Mouse (Mus musculus) adrenal gland (tissue): ENCODE data around the gene Slc45a3.

ENCODE experiments used
- intact Hi-C: fragments of 180-260 bp; cut with DNase I; formaldehyde crosslinking; loops from one replicate; pipeline ENCODE4 v1.15.1; 2025
- long read RNA-seq, 2 experiments: library from polyadenylated mRNA; unstranded; transcript quantifications; one replicate each; pipeline ENCODE4 v2.0.0; 2020; ENCODE audit warnings: borderline replicate concordance in 1 of 2; ENCODE audit not compliant: insufficient replicate concordance in 1 of 2

The Slc45a3 gene
- long read RNA-seq, experiment 1, partial matches to known transcripts = 1 of 6 reads
- long read RNA-seq, experiment 1, other reads (novel, unspliced or antisense) = 1 of 6 reads
- long read RNA-seq, experiment 2, transcript Slc45a3-202 (5 exons, 3,212 nt) = major isoform, 14 of 31 reads
- long read RNA-seq, experiment 2, partial matches to known transcripts = 2 of 31 reads
- long read RNA-seq, experiment 2, other reads (novel, unspliced or antisense) = 15 of 31 reads

GRCm38 (mm10) chr1:131962606-131963084 lies at the start of gene Slc45a3:
Gene Slc45a3, plus strand, starts transcription at chr1:131962967.
- intact Hi-C loops = no loop called here

- intact Hi-C loops = no loop called here
Observed at GRCm38 (mm10) chr1:131917634-131918033, 45.1 kb upstream of the Slc45a3 start.

DNA sequence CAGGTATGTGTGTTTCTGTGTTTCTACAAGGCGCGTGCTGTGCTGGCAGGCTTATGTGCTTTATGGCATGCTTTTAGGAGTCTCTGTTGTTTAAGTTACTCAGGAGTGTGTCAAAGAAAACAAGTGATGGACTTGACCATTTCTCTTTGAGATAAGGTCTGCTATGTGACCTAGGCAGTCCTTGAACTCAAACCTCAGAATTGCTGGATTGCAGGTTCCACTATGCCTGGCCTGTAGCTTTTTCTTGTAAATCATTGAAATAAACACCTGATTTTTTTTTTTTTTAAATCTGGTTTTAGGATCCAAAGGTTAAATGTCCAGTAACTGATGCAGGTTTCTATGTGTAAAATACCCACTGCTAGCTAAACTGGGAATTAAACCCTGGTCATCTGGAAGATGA lies 43.7 kb upstream of the Slc45a3 start:
- intact Hi-C loops = no loop called here

DNA sequence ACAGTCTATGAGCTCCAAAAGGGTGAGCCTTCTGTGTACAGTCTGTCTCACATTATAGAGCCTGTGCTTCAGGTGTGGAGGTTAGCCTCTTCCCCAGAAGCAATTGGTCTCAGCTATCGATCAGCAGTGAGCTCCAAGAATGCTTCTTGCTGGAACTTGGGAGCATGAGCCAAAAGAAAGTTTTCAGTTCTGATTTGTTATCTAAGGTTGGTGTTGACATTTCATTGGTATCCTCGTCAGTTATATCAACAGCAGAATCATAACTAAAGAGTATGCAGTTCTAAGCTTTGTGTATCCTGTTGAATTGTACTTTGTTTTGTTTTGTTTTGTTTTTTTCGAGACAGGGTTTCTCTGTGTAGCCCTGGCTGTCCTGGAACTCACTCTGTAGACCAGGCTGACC lies 40.7 kb upstream of the Slc45a3 start:
- intact Hi-C loops = no loop called here

DNA sequence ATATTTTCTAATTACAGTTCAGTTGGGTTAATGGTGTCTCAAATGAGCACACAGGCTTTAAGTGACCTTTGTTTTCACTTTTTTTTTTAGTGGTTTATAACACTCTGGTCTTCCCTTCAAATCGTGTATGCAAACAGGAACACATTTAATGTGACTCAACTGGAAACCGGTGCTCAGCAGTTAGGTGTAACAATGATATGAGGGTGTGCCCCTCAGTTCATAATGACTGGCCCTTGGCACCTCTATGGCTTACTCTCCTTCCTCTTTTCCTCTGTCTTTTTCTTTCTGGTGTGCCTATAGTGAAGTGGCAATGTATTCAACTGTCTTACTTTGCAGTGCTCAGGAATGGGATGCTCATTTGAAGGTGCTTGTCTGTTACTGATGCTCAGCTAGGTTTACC lies 29.3 kb upstream of the Slc45a3 start:
- intact Hi-C loops = no loop called here

DNA sequence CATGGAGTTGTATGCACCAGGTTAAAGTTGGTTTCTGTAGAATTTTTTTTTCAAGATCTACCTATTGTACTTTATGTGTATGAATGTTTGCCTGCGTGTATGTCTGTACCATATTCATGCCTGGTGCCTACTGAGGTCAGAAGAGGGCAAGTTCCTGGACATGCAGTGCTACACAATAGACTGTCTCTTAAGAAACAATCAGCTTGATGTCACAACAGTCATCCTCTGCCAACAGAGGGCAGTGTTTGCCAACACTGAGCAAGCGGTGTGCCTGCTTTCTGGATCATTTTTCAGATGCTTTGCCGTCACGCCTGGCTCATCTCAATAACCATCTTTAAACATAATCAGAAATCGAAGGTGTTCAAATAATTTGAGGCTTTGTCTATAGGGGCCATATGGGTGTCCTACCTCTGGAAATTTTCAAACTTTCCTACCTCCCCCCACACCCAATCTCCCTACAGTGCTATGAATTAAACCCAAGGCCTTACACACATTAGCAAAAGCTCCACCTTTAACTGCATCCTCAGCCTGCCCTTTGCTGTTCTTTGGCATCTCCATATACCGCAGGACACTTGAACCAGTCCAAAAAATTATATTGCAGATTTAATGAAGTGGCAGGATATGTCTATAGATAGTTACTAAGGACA lies 25.0 kb upstream of the Slc45a3 start:
- intact Hi-C loops = loop anchor here (1.0 kb wide), 2 partner anchors 44 to 109 kb away; no protein-coding TSS in a partner anchor

DNA sequence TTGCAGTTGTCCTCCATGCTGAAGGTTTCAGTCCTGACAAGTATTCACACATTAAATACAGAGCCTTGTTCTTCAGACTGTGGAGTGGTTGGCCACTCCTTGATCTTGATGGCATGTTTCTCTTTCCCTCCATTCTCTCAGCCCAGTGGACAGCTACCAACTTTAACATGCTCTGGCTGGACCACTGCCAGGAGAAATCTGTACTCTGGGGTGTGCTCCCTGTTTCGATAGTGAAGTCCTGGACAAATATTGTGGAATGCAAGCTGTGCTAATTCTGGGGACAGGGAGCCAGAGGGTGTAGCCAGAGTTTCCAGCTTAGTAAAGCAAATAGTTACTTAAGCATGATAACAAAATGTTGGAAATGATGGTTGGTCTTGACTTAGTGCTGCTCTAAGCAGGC lies 24.0 kb upstream of the Slc45a3 start:
- intact Hi-C loops = no loop called here

DNA sequence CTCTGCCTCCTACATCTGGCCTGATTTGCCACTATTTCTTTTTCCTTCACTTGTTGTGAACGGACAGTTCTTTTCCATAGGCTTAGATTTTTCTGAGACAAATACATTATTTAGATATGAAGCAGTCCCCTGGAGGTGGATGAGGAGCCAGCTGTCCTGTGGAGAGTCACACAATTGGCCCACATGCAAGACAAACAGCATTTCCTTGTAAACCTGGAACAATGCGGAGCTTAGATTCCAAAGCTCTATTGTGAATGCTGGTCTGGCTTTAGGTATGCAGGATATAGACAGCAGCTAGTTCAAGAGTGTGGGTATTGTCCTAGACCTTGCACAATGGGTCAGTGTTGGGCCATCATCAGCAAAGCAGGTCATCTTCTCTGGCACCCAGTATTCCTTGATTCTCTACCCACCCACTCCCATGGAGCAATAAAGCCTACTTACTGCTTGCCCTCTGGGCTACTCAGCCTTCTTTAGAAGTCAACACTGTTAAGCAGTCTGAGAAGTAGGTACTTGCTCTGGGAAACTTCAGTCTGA lies 22.0 kb upstream of the Slc45a3 start:
- intact Hi-C loops = no loop called here

GRCm38 (mm10) chr1:131941501-131941900 lies 21.3 kb upstream of the Slc45a3 start:
- intact Hi-C loops = no loop called here

DNA sequence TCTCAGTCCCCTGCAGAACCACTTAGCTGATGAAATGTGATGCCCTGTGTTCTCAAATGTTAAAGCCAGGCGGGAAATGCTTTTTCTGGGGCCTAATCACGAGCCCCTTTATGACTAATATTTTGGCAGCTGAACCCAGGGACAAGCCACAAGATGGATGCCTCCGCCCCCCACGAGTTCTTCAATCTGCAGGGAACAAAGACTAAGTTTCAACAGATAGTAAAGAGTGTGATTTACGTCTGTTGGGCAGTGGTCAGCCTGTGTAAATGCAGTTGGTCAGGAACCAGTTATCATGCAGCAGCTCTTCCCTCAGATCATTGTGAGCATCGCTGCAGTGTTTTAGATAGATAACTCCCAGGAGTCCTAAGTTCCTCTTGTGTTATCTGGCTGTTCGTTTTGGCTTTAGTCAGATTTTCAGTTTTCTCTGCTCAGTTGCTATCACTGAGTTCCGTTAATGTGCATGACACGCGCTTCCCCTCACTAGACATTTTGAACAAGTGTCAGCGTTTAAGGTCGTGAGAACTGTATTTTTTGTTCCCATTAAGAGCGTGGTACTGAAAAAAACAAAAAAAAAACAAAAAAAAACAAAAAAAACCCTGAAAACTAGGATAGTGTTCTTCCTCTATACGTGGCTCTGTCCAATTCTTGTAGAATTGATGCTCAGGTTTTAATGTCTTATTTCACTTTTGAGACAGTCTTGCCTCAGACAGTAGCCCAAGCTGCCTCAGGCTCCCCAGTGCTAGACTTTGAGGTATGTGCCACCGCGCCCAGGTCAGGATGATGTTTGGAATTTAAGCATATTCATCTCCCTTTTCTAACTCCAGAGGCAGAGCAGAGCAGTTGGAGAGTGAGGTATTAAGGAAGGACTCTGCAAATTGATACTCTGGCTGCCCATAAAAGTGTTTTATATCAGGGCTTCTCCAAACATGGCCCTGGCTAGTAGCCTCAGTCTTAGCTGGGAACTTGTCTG lies 19.9 kb upstream of the Slc45a3 start:
- intact Hi-C loops = no loop called here

DNA sequence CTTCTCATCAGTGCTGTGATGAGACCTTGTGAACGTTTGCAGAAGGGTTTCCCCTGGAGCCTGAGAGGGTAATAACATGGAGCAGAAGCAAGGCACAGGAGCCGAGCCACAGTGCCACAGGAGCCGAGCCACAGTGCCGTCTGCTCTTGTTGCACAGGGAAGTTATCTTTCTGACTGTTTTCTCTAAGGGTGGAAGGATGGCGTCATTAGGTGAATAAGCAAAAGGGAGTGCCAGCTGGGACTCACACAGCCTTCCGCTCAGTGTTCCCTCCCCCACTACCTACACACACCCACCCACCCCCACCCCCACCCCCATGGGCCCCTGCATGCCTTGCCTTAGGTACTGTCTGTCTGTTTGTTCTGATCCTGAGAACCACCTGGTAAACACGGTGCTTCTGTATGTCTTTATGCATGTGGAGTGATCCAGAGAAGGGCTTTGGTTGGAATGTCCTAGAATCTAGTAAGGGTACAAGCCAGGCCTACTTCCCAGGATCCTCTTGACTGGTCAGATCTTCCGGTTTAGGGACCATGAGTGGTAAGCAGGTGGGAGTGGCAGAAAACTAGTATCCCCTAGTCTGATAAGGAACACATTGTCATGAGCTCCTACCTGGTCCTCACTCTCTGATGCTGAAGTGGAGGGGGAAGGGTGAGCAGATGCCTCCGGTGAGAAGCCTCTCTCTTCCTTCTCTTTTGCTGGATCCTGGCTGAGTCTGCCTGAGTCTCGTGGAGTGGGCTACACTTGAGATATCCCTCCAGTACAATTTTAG lies 16.9 kb upstream of the Slc45a3 start:
- intact Hi-C loops = no loop called here

- intact Hi-C loops = no loop called here
Observed at GRCm38 (mm10) chr1:131946462-131947215, 16.1 kb upstream of the Slc45a3 start.

DNA sequence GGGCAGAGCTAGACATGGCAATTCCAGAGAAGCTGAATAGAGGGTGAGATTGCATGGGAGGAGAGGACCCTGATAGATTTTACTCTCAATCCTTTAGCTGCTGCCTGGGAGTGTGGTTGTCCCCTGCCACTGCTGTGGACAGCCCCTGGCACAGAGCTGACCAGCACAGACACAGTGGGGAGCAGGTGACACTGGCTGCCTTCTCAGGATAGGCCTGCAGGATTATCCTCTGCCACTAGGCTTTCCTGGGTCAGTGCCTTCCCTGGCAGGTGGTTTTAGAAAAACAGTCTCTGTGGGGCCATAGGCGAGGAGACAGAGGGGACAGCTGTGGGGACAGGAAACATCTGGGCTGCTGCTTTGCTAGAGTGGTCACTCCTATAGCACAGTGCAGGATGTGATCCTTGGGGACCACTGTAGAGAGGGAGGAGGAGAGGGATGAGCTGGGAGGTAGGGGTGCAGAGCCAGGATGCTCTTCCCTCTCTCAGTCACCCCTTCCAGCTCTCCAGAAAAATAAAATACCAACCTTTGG lies 14.7 kb upstream of the Slc45a3 start:
- intact Hi-C loops = no loop called here

DNA sequence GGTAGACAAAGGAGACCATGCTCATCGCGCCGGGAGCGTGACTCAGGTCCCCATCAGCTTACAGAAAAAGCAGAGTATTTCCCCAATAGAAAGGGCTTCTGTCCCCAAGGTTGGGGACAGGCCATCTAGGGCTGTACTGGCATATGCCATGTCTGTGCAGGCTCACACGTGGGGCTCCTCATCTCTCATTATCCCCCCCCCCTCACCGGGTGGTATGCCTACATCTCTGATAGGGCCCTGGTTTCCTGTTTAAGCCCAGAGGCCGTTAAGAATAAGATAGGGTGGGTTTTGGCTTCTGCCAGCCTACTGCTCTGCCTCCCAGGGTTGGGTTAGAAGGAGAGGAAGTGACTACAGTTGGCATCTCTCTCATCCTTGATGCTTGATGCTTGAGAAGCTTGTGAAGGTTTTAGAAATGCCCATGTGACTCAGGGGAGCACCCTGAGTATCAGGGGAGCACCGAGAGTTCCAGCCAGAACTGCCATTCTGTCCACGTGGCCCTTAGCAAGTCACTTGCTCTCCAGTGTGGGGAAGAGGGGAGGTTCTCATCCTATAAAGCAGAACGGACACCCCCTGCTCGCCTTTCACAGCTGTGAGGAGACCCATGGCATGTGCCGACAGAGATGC lies 8.4 kb upstream of the Slc45a3 start:
- intact Hi-C loops = no loop called here

DNA sequence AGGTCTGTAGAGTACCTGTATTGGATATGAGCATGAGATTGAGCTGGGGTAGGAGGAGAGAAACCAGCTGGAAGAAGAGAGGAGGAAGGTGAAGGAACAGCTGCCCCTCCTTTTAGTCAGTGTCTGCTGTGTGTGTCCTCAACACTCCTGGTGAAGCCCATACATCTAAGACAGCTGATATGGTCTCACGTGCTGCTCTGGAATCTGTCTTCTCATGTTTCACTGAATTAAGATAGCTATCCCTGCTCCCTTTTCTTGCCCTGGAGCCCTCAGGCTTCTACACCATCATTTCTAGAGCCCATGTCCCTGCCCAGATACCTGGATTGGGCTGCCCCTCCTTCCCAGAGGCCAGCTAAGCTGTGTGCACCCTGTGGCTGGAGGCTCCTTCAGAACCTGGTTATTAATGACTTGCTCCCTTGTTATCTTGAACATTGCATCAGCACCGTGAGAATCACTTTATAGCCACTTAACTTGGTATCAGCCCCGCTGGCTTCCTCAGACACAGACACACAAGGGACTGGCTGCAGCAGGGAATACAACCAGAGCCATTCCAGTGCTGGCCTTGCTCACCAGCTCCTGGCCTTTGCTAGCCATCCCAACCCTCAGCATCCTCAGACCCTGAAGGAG lies 7.5 kb upstream of the Slc45a3 start:
- intact Hi-C loops = no loop called here

DNA sequence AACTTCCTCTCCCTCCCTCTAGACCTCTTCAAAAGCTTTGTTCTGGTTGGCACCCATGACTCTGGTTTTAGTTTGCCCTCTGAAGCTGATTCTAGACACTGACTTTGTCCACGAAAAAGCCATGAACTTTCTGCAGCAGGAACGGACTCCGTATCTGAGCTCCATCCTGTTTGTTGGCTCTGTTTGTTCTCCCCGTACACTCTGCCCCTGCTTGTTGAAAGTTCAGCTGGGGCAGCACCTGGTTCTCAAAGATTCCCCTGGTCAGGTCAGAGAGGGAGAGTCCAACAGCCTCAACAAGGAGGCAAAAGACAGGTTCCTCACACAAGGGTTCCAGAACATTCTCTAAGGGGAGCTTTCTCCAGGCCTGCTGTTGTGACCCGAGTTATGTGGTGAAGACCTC lies 5.4 kb upstream of the Slc45a3 start:
- intact Hi-C loops = no loop called here

DNA sequence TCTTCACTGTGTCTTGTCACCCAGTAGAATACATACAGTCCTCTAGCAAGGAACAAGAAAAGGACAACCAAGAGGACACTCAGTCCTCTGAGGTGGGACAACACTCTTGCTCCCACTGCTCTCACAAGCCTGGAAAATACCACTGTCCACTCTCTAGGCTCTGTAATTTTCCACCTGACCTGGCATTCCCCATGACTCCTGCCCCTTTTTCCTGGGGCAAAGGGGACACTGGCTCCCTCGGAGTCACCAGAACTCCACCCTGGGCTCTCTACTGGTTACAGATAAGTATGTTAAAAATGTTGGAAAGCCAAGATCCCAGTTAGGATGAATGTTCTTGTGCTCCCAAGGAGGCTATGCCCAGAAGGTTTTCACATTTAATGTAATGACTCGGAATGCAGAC lies 1.8 kb upstream of the Slc45a3 start:
- intact Hi-C loops = no loop called here

DNA sequence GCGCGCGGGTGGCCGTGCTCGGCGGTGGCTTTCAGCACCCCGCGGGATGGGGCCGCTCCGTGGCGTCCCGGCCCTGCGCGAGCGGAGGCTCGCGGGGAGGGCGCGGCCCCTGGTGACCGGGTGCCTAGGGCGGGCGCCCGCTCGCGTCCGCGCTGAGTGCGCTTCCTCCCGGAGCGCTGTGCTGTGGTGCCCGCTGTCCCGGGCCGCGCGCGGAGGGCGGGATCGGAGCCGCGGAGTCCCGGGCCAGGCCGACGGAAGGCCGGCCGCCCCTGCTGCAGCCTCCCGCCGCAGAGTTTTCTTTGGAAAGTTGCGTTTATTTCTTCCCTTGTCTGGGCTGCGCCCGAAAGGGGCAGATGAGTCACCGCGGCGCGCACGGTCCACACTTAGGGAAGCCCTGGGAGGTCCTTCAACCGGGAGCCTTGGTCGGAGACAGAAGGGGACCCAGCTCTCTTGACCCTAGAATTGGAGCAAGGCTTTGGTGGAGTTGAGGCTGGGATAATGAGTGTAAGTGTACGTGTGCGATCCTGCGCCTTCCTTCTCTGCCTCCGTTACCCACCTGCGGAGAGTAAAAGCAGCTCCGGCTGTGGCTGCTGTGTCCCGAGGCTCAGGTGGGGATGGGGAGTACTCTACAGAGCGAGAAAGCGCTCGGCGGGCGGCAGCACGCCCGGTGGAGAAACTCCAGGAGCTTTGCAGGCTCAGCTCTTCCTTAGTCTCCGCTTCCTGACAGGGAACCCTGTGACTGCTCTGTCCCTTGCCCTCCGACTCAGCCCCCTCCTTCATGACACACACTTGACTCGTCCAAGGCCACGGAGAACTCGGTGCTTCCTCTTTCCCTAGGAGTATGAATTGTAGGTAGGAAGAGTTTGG lies 551 bp downstream of the Slc45a3 start:
- intact Hi-C loops = no loop called here
